Mouse (Mus musculus) T-cell, adult 2 months (primary cell): ENCODE measurements around the gene Slc41a3.

Experiments
- DNase-seq: peaks from one replicate; pipeline ENCODE4 v3.0.0; 2022; ENCODE audit warnings: low spot score

Gene Slc41a3

DNA sequence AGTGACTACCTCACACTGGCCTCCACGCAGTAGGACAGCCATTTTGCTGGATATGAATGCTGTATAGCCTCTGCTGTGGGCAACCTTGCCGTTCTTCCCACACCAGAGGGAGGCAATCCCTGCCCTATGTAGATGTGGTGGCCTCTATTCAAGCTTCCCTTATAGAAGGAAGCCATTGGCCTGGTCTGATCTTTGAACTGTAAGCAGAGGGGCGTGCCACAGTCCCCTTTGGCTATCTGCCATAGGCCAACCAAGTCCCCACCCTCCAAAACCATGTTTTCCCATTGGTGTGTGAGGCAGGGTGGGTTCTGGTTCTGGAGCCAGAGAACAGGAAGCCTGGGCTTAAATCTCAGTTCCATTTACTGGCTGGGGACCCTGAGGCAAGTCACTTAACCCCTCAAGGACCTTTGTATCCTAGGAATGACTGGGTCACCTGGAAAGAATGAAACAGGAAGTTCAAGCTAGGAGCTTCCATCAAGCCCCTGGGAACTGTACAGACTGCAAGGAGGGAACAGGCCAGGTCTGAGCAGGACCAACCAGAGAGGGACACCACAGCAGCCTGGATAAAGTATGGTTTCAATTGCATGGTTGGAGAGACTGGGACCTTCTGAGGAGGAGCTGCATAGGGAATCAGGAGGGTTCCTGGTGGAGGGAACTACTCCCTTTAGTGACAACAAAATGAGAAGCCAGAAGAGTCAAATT, 79.5 kb downstream of the Slc41a3 start:
- no peak for DNase-seq

DNA sequence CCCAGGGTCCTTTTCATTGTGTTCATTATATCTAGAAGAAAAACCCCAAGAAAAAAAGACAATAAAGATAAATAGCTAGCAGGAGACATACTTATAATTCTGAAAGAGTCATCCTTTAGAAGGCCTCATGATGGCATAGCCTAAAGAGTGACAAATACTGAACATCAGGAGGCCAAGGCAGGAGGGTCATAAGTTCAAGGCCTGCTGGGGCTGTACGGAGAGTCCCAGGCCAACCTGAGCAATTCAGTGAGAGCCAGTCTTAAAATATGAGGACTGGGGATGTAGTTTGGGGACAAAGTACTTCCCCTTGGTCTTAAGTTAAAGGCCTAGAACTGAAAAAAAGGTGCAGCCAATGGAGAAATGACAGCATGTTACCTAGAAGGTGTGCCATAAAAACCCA, 82.3 kb downstream of the Slc41a3 start:
- DNase-seq = no peak

DNA sequence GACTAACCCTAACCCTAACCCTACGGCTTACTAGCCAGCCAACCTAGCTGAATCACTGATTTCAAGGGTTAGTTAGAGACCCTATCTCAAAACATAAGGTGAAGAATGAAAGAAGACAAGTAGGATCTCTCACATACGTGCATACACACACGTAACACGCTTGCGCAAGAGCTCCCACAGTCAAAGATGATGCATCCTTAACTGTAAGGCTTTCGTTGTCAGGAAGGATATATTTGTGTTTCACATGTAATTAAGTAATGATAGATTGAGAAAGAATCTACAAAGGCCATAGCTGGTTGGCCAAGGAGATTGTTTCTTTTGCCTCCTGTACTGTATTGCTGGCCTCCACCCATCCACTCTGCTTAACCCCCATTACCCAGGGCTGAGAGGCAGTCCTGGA, 83.5 kb downstream of the Slc41a3 start:
- DNase-seq = no peak

DNA sequence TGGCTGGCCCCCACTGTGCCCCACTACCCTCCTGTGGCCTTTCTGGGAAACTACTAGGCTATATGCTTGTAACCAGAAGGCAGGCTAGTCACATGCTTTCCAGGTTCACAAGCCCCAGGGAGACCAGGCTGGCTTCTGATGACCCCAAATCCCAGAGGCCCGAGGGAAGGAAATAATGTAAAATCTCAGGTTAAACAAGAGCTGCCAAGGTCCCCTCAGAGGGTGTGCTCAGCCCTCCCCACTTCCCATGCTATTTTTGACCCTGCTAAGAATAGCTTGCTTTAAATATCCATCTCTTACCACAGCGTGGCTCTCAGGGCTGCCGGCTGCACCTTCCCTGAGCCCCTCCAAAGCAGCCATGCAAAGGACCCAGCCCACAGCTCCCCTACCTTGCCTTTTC, 84.2 kb downstream of the Slc41a3 start:
- DNase-seq = no peak

DNA sequence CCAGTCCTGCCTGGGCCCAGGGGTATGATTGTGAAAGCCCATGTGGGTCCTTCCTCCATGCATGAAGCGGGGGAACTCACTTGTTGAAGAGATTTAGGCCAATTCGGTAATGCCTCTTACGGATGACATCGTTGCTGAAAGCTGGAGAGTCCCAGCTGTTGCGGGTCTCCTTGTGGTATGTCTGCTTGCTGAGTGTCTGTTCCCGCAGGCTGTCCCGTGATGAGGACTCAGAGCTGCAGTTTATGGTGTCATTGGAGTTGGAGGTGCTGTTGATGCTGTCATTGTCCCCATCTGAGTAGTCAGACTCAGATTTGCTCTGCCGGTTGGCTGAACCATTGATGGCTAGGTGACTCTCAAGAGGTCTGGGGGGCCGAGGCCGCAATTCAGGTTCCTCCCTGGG, 85.0 kb downstream of the Slc41a3 start:
- no peak for DNase-seq

DNA sequence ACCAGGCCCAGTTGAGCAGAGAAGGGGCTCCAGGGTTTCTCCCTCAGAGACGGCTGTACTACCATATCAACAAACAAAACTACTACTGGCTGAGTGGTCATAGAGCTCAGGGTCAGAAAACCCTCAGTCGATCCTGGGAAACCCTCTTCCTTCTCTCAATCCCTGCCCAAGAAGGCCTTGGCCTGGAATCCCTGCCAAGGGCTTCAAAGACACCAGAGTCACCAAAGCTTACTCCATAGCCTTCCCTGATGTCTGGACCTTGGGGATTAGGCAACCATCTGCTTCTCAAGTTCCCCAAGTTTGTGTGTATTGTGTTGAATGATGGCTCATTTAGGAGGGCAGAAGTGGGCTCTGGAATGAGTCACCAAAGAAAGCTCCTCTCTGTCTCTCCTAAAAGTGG, 87.4 kb downstream of the Slc41a3 start:
- no peak for DNase-seq

DNA sequence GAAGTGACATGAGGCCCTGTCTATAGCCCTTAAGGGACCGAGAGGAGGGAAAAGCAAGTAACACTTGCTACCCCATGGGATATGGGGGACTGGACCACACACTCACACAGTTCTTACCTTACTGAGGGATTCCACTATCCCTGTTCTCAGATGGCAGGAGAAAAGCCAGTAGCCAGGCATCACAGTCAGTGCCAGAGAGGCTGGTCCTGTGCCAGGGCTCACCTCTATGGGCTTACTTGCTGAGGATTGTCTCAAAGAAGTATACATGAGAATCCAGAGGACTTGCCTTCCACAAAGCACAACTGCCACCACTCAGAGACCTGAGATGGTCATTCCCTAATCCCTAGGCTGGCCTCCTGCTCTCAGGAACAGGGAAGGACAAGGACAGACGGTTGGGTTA, 87.9 kb downstream of the Slc41a3 start:
- DNase-seq = no peak

DNA sequence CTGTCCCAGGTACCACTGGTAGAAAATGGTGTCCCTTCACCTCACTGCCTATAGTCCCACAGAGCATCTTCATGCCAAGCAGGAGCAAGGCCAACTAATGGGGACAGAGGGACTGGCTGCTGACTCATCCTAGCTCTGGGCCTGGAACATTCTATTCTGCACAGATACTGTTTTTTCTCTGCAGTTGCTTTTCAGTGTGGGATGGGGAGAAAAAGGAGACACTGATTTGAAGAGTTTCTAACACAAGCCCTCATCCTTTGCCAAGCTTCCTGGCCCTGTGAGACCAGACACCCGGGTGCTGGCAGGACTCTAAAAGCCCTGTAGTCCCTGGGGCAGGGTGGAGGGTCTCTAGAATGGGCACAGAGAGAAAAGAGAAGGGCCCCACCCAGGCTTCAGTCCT, 91.2 kb downstream of the Slc41a3 start:
- no peak for DNase-seq
